Mouse (Mus musculus) cerebellum, adult 2 months (tissue): Measurements from ENCODE around the gene Nfxl1.

ENCODE experiments used
- CTCF ChIP-seq: fragments of 200-500 bp; IDR thresholded peaks from 2 replicates; pipeline ENCODE4 v1.5.1; 2011; ENCODE audit warnings: low read depth, mild to moderate bottlenecking, control low read depth, low read length, moderate library complexity, borderline replicate concordance; ENCODE audit not compliant: insufficient read depth
- POLR2A ChIP-seq: fragments of 200-500 bp; IDR thresholded peaks from 2 replicates; pipeline ENCODE4 v1.6.1; 2011; ENCODE audit warnings: low read length, control low read depth, borderline replicate concordance; ENCODE audit not compliant: insufficient read depth

- no peak for TF ChIP-seq CTCF
- TF ChIP-seq POLR2A: no peak
Measured at GRCm38 (mm10) chr5:72464932-72465331, 94.6 kb downstream of the Nfxl1 start.
